Mouse (Mus musculus) cerebellum, adult 9-10 months (tissue): Measurements from ENCODE around the gene Lpar3.

Source experiments
- DNase-seq: peaks from one replicate; pipeline ENCODE4 v3.0.0; 2022

The Lpar3 gene

GRCm38 (mm10) chr3:146211141-146211747 is 9.5 kb upstream of the Lpar3 start:
- no peak for DNase-seq

GRCm38 (mm10) chr3:146211964-146212363 is 8.8 kb upstream of the Lpar3 start:
- no peak for DNase-seq

DNA sequence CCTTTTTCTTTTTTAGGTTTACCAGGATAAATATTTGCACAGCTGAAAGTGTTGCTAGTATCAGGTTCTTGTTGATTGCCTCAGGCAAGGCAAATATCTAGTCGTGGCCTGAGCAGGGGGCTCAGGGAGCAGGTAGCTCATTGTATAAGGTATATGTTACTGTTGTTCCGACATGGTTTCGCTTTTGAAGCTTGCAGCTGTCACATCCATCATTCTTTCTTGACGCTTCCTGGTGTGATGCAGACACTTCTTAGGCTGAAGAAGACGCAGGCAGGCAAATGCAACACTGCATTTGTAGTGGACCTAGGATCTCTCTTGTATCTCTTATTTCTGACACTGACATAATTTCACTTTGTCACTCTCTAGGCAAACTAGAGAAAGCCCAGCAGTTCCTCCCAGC is 7.4 kb upstream of the Lpar3 start:
- no peak for DNase-seq

- no peak for DNase-seq
Measured at GRCm38 (mm10) chr3:146216561-146216960, 4.2 kb upstream of the Lpar3 start.

- no peak for DNase-seq
Measured at GRCm38 (mm10) chr3:146224271-146224670, 3.5 kb downstream of the Lpar3 start.

- no peak for DNase-seq
Measured at GRCm38 (mm10) chr3:146225061-146225761, 4.4 kb downstream of the Lpar3 start.

- no peak for DNase-seq
Measured at GRCm38 (mm10) chr3:146227427-146227826, 6.7 kb downstream of the Lpar3 start.

DNA sequence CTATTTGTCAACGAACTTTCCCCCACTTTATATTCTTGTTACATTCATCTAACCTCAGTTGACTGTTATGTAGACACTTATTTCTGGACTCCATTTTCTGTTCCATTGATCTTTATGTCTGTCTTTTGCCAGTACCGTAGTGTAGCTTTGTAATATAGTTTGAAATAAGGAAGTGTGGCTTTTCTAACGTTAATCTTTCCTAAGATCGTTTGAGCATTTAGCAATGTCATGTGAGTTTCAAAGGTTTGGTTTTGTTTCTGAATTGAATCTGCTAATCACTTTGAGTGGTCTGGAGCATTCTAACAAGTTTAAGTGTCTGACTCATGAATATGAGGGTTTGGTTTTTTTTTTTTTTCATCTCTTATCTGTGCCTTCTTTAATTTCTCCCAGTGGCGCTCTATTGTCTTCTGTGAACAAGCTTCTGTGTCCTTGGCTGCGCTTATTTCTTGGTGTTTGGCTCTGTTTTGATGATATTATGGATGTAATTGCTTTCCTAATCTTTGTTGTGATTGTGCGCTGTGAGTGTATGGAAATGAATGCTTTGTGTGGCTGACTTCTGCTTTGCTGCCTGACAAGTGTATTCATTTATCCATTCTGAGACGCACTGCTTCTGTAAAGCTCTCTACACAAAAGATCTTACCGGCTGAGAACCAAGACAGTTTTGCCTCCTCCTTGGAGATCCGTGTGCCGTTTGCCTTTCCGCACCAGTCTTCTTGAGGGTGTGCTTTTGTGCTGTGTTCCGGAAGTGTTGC is 8.0 kb downstream of the Lpar3 start:
- no peak for DNase-seq

- no peak for DNase-seq
Measured at GRCm38 (mm10) chr3:146232708-146233107, 11.9 kb downstream of the Lpar3 start.

- DNase-seq, result no peak
Measured at GRCm38 (mm10) chr3:146233741-146234140, 13.0 kb downstream of the Lpar3 start.

DNA sequence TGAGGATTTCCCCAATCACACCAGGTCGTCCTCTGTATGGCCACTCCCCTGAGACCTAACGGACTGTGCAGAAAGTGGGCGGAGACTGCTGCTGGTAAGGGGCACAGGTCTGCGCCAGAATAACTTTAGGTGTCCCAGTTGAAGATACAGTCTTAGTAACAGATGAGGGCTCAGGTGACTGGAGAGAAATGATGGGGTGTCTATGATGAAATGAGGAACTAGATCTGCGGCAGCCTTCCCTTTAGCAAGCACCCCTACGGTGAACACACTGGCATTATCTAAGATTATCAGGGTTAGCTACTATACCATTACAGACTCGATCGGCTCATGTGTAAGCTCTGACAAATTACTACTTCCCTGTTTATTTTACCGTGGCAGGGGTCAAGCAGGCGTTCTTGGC is 13.8 kb downstream of the Lpar3 start:
- DNase-seq, result no peak

- DNase-seq, result no peak
Measured at GRCm38 (mm10) chr3:146236280-146236679, 15.5 kb downstream of the Lpar3 start.

- DNase-seq, result no peak
Measured at GRCm38 (mm10) chr3:146237676-146238075, 16.9 kb downstream of the Lpar3 start.

- DNase-seq, result no peak
Measured at GRCm38 (mm10) chr3:146244630-146245029, 23.9 kb downstream of the Lpar3 start.

DNA sequence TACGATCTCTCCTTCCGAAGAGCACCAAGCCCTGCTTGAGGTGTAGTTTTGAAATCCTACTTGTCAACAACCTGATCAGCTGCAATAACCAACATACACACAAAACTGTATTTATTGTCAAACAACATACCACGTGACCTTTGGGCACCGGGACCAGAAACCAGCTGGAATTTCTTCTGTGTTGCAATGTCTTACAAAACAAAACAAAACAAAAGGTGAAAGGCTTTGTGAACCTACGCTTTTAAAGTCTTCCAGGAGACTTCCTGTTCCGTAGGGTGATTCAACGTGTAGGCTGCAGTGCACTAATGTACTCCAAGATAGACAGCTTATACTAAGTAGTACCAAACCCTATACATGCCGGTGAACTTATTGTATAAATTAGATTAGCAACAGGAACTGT is 25.8 kb downstream of the Lpar3 start:
- no peak for DNase-seq

GRCm38 (mm10) chr3:146246992-146247391 is 26.2 kb downstream of the Lpar3 start:
- no peak for DNase-seq

- no peak for DNase-seq
Measured at GRCm38 (mm10) chr3:146249895-146250294, 29.1 kb downstream of the Lpar3 start.

DNA sequence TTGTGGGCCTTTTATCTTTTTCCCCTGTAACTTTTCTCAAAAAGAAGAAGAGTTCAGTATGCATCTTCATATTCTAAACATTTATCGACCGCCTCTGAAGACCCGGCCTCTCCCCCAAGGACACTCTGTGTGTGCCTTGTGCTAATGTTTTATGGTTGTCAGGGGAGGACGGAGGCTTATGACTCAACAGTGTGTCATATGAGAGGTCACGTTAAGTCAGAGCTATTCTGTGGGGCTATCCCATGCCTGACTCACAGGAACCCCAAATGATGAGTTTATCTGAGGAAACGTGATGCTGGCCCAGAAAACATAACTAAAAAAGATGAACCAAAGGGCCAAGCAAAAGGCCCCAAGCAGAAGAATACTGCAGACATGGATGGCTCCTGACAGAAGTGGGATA is 31.0 kb downstream of the Lpar3 start:
- no peak for DNase-seq

GRCm38 (mm10) chr3:146253736-146254320 is 33.1 kb downstream of the Lpar3 start:
- no peak for DNase-seq

DNA sequence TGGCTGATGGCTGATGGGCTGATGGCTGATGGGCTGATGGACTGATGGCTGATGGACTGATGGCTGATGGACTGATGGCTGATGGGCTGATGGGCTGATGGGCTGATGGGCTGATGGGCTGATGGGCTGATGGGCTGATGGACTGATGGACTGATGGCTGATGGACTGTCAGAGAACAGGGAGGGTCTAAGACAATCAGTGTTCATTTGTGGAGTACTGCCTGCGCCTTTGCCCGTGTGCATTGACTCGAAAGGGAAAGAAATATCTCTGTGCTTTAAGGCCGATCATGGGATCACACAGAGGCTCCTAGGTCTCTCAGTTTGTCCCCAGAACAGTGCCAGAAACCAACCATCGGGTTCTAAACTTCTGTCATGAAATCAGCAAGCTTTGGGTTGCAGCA is 34.4 kb downstream of the Lpar3 start:
- no peak for DNase-seq

DNA sequence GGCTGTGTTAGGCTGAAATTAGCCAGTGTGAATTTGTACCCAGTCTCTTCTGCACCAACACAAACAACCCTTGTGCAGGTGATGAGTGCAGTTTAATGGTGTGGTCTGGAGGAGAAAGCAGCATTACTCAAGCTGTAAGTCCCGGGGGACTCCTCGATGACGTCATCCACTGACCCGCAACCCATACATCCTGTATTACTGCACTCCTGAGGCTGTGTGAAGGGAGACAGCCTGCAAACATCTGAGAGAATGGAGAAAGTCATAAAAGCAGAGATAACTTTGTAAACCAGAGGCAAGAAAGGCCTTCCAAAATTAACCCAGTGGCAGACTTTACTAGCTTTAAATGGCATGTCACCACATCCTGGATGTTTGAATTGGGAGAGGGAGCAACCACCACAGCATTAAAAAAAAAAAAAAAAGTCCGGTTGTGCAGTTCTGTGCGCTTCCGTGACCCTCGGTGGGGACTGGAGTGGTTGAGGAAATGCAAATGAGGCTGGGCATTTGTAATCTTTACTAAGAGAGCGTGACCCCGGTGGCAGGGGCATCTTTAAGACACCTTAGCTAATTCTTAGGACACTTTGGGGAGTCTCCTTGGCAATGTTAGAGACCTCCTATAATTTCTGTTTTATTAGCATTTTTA is 36.8 kb downstream of the Lpar3 start:
- no peak for DNase-seq

DNA sequence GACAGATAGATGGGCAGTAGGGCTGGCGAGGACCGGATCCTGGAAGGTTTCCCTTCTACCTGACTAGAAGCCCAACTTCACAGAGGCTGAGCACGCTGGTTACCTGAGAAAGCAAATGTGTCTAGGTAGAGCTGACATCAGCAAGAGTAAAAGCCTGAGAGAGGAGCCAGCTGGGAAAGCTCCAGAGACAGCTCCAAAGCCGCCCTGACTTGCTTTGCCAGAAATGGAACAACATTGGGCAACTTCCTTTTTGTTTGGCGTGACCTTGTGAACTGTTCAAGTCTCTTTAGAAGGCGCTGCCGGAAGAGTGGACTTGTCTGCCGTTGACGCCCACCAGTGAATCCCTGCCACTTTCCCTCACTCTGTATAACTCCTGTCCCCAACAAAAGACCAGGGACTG is 39.4 kb downstream of the Lpar3 start:
- no peak for DNase-seq

DNA sequence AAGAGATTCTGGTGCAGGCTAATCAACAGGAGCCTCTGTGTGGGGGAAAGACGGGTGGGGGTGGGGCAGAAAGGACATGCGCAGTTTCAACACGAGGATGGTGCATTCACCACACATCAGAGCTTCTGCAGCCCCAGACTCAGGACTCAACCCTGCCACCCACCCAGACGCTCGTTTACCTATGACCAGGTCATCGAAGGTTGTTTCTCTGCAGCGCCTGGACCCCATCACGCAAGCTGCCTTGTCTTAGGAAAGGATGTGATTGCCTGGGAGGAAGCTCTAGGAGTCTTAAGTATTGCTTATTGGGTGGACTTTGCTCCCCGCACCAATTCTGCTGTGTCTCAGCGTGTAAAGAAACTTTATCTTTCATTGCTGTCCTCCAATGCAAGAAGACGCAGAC is 40.1 kb downstream of the Lpar3 start:
- no peak for DNase-seq
